Mouse (Mus musculus): ENCODE measurements around the gene Meltf.

DNA sequence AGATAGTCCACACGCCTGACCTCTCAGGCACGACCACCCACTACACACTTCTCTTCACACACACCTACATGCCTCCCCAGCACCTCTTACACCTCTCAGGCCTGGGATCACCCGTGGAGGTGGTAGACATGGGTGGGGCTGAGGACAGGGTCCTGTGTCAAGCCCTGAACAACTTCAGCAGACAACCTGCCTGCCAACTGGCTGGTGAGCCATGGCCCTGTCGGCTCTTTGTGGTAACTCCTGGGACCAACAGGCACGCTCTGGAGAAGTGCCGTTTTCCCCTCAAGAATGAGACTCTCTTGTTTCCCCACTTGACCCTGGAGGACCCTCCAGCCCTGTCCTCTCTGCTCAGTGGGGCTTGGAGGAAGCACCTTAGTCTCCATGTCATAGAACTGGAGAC is 66.8 kb downstream of the Meltf start:
- TF ChIP-seq CTCF (IDR thresholded peaks at IDR 0.05; ENCODE audit: control insufficient read depth, insufficient read depth, insufficient replicate concordance, low read depth, low read length) = no peak
- TF ChIP-seq POLR2A (IDR thresholded peaks at IDR 0.05; ENCODE audit: control insufficient read depth, low read depth, low read length) = no peak

Measured in testis, adult 2 months (tissue).